Mouse (Mus musculus) cerebellum, postnatal 4 days (tissue): ENCODE results near the gene Grin2b.
"Not testable (repeated sequence)": the region's sequence is repeated elsewhere in the genome, so short reads cannot be mapped to it uniquely, and the experiment has no call there.

Source experiments
- DNase-seq, 2 experiments: peaks; one replicate each; pipeline ENCODE4 v3.0.0; 2022; ENCODE audit warnings: low spot score in 2 of 2, mixed read lengths in 1 of 2

The Grin2b gene

DNA sequence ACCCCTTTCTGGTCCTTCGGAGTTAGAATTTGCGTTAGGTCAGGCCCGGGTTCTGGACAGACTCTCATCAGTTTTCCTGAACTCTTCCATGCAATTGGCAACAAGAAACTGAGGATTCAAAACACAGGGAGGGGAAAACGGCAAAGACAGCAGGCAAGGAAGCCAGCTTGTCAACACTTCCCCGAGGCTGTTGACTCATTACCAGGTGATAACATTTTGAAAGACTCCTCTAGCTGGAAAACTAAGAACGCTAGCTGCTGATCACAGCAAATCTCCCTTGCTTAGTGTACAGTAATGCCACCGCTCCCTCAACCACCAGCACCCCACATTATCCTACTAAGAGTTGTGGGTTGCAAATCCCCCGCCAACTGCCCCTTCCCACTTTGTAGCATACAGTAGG is 266.2 kb downstream of the Grin2b start:
- DNase-seq = no peak

DNA sequence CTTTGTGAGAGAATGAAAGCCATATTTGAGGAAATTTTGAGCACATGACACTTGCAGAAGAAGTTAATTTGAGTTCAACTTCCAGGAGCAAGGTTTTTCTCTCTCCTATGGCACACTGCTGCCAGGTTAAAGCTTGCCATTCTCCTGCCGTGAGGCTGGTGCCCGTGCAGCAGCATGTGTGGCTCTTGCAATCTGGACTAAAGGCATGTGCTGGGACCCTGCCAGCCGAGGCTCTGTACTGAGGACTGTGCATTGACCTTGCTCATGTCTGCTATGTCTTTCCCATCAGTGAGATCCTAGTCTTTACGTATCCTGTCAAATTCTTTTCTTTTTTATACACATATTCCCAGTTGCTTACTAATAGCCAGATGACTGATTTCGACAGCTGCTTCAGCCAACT is 268.9 kb downstream of the Grin2b start:
- DNase-seq = peak in 1 of 2 experiments; percentile 21

DNA sequence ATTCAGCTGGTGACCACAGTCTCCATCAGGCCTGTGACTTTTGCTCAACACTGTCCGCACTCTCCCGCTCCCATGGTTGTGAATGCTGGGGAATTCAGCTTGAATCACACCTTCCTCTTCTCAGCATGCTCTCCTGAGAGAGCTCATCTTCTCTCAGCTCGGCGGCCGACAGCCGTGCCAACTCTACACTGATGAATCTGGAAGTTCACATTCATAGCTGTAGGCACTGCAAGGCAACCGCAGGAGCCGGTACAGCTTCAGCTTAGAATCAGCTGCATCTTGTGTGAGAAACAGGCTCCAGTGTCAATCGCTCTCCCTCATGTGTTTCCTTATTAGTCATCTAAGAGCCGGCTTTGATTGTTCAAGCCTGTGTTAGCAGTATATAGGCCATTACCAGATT is 272.9 kb downstream of the Grin2b start:
- no peak for DNase-seq

DNA sequence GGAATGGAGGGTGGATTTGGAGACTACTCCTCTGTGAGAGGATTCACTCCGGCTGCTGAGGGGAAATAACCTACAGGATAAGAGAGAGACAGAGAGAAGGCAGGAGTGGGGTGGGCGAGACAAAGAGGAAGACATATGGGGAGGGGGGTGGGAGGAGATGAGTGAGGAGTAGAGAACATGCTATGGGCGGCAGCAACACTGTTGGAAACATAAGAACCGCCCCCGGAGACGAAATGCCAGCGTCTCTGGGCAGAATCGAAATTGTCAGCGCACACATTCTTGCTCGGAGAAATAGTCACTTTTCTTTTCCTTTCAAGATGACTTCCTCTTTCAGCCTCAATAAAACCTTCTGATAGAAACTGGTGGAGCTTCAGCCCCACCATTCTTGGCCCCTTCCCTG is 274.1 kb downstream of the Grin2b start:
- no peak for DNase-seq

DNA sequence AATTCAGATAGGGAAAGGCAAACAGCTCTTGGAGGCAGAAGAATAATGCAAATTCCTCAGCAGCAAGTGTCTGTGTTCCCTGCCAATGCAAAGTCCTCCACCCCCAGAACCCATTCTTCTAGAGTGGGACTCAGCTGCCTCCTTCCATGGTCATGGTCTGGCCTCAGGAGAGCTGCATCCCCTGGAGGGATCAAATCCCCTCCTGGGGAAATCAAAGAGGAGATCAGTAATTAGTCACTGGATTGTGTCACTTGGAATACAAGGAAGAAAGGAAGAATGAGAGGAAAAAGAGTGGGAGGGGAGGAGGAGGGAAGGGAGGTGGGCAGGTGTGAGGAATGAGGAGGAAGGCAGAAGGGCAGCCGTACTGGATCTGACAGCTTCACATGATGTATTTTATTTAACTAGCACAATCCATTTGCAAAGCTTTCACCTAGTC is 278.5 kb downstream of the Grin2b start:
- DNase-seq = no peak

DNA sequence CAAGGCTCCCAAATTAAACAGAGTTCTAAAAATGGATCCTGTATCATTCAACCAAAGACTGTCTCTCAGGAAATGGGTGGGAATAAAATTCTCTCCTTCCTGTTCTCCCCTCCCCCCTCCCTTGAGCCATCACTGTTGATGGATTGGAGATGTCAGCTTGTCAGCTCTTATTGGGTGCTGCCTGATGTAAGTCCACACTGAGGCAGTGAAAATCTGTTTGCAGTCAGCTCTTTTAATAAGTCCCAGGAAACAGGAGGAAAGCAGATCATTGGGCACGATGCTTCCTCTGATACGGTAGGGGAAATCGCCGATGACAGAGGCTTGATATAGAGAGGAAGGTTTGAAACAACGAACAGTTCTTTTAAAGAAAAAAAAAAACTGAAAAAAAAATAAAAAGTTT is 290.7 kb downstream of the Grin2b start:
- no peak for DNase-seq

DNA sequence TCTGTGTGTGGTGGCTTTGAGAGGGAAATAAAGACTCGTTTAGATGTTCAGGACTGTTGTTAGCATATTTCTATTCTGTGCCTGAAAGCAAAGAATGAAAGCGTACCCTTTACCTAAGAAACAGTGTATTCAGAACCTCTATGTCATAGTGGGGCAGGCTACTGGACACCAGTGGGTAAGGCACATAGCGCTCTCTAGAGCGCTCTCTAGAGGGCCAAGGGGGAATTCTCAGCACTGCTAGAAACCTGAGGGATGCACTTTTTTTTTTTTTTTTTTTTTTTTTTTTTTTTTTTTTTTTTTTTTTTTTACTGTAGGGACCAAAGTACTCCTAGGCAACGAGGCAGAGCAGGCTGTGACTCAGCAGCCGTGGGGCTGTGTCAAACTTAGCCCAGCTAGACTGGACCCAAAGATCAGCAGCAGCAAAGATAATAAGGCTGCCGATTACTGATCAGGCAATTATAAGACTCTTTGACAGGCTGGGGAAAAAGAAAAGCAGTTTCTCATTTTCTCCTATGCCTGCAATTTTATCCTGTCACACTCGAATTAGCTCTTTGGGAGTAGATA is 297.1 kb downstream of the Grin2b start:
- no peak for DNase-seq

DNA sequence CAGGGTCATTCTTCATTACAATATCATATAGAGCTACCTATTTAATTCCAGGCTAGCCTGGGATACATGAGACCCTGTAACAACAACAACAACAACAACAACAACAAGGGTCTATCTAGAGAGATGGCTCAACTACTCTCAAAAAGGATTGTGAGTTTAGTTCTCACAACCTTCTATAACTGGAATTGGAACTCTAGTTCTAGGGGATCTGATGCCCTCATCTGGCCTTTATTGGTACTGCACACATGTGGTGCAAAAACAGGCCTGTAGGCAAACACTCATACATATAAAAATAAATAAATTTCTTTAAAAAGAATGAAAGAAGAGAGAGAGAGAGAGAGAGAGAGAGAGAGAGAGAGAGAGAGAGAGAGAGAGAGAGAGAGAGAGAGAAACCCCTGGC is 298.7 kb downstream of the Grin2b start:
- no peak for DNase-seq

DNA sequence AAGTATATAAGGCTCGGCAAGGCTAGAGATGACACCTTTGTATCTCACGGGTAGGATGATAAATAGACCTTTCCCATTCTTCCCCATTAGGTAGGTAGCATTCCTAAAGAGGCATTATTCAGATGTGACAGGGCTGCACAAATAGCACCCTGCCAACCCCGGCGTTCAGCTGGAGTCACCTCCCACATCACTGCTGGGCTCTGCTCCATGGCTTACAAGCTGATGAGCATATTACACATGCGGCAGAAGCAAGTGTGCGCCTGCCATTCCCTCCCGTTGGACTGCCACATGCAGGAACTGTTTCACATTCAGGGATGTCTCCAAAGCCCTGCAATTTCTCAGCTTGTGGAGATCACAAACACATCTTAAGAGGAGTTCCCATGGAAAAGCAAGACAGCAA is 307.5 kb downstream of the Grin2b start:
- DNase-seq = no peak

DNA sequence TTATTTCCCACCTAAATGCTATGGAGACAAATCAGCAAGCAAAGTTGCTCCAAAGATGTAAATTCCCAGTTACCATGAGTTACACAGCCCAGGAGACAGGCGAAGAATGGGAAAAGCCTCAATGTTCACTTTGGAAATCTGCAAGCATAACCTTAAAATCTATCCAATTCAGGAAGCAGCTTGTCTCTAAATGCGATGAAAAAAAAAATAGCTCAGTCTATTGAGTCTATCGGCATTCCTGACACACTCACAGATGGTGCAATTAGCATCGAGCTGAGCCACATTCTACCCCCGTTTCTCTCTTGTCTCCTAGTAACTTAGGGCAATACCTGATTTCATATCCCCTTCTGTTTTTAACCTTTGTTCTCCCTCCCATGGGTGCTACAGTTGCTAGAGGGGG is 309.3 kb downstream of the Grin2b start:
- DNase-seq = no peak

DNA sequence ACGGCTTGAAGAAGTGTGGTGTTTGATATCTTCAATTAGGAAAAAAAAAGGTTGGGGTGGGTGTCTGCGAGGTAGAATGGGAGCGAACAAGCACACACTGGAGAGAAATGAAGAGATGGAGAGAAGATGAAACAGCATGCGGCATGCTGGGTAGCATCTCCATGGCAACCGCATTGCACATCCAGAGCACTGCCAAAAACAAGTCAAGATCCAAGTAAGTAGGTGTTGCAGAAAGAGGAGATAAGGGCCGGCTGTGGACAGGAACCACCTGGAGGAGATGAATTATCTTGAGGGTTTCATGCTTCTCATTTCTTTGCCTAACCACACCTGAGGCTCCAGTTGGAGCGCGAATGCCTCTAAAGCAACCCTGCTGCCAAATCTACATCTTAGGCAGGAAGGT is 313.8 kb downstream of the Grin2b start:
- DNase-seq = peak in 1 of 2 experiments; percentile 17

DNA sequence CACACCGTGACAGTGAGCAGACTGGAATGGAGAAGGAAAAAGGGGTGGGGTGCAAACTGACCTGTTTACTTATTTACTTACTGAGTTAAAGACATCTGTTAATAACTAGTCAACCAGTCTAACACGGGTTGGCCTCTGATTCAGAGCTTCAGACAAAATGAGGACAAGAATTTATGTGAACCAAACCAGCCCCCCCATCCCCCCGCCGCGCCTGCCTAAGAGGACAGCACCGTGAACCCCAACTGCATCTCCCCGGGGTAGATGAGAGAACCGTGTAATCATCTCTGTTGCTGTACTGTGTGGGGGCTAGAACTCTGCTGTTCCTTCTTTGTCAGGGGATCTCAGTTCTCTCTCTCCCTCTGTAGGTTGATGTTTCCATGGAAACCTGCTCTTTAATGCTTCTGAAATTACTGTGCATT is 319.1 kb downstream of the Grin2b start:
- no peak for DNase-seq

DNA sequence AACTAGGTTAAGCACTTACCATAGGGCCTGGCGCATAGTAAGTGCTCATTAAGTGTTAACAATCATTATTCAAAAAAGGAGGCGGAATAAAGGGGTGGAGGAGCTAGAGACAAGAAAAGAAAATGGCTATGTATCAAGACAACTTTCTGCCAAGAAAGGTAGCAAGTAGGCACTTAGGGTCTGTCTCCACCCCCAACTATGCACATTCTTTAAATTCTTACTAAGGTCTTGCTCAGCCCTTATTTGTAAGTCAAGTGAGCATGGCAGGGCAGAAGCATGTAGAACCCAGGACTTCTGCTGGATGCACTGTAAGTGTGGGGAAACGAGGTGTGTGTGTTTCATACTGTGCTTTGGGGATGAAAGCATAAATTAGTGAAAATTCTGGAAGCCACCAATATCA is 329.6 kb downstream of the Grin2b start:
- DNase-seq = no peak

DNA sequence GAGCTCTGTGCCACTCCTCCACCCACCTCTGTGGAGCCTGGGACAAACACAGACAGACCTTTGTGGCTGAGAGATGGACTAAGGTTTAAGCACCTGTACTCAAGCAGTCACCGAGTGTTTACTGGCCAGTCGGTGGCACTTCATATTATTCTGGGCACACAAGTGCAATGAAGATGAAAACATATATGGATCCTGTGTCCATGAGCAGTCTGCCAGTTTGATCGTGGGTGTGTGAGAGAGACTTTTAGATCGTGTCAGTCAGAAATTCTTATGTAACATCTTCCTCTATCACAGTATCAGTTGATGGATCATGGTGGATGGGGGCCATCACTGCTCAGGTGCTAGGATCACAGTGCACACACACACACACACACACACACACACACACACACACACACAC is 337.0 kb downstream of the Grin2b start:
- DNase-seq = no peak

DNA sequence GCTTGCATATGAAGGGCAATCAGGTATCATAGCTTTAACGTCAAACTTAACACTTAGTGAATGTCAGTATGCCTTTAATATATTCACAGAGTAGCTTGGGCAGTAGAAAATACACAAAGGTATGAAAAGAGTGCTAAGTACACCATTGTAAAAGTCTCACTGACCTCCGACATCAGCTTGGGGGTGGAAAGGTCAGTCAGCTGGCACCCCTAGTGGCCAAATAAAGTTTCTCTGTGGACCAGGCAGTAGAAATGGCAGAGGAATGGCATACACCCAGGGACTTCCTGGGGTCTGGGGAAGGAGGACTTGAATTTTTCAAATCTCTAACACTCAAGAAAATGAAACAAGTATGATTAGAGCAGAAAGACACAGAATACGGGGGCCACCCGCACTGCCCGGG is 339.8 kb downstream of the Grin2b start:
- no peak for DNase-seq

DNA sequence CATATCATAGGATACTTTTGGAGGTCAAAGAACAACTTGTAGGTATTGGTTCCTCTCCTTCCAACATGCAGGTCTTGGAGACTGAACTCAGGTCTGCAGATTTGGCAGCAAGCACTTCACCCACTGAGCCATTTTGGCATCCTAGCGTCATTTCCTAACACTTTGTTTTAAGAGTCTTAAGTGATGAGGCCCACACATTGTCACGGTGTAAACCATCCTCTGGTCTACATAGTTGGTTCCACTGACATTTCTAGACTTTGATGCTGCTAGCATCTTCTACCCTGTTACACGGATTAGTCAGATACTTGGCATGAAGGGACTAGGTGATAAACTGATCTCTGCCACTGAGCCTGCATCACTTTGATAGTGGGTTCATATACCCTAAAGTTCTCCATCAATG is 341.3 kb downstream of the Grin2b start:
- no peak for DNase-seq

DNA sequence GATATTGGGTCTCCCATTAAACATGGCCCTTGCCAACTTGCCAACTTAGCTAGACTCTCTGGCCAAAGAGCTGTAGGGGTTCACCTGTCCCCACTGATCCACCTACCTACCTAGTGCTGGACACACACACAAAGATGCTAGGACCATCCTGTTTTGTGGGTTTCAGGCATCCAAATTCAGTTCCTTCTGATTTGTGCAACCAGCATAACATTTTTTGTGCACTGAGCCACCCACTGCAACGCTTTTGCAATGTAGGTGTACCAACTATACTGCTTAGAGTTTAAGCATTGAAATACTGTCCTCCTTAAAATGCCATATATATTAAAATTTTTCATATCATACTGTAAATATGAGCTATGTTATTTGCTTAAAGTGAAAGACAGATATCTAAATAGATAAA is 342.3 kb downstream of the Grin2b start:
- DNase-seq = no peak

DNA sequence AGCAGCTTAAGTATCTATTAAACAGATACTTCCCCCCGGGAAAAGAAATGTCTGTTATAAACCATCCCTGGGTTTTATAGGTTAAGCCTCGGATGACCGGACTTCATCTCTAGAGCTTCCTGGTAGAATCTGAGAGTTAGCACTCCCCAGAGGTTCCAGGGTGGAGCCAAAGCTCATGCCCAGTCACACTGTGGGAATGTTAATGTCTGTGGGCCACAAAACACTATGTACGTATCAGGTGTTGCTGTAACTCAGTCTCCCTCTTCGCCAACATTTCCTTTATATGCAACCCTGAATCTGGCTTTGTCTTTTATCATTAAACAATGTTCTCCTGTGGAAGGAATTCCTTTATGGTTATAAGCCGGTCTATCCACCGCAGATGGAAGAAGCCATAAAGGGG is 343.9 kb downstream of the Grin2b start:
- DNase-seq = no peak

DNA sequence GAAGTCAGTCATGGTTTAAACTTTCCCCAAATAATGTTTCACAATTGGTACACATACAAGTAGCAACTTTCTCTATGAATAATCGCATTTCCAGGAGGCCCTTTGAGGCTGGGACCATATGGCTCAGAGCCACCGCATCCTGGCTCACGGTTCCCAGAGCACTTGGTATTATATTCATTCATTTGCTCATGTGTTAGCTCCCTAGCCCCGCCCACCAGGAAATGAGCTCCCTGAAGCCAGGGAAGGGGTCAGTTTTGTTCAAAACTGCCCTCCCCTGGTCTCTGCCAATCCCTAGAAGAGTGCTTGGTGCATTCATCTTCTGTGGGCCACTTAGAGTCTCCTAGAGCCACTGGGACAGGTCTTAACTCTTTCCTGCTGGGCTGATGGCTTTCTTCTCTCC is 344.3 kb downstream of the Grin2b start:
- no peak for DNase-seq

DNA sequence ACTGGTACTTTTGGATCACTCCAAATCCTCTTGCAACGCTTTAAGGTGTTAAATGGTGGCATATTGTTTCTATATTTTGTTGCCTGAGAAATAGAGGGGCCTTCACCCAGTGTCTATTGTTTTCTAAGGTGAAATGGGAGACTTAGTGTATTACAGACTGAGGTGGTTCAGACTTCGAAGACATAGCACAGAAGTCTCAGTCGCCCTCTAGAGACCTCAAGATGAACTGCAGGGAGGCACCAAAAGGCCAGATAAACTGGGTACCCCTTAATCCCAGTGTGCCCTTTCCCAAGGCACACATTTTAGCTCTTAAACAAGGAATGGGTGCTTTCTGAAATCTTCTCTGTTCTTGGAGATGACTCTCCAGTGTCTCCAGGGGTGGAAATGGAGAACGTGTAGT is 345.4 kb downstream of the Grin2b start:
- peak; percentile 30 to 46 for DNase-seq

DNA sequence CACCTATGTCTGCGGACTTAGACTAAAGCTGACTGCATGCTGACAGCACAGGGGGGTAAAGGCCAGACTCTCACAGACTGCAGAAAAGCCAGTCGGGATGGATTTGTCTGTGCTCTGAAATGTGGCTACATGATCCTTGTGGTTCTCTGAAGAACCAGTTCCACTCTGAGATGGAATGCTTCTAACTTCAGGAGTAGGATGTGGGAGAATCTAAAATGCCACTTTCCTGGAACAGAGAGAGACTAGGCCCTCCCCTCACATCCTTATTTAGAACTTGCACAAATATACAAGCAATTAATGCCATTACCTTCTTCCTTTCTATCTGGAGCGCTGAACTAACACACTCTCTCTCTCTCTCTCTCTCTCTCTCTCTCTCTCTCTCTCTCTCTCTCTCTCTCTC is 346.0 kb downstream of the Grin2b start:
- no peak for DNase-seq

DNA sequence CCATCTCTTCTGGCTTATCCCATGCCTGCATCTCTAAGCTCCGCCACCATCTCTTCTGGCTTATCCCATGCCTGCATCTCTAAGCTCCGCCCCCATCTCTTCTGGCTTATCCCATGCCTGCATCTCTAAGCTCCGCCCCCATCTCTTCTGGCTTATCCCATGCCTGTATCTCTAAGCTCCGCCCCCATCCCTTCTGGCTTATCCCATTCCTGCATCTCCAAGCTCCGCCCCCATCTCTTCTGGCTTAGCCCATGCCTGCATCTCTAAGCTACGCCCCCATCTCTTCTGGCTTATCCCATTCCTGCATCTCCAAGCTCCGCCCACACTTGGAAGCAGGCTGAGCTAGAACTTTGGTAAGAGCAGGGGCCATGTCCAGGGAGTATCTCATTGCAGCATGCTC is 346.5 kb downstream of the Grin2b start:
- DNase-seq = not testable (repeated sequence)

DNA sequence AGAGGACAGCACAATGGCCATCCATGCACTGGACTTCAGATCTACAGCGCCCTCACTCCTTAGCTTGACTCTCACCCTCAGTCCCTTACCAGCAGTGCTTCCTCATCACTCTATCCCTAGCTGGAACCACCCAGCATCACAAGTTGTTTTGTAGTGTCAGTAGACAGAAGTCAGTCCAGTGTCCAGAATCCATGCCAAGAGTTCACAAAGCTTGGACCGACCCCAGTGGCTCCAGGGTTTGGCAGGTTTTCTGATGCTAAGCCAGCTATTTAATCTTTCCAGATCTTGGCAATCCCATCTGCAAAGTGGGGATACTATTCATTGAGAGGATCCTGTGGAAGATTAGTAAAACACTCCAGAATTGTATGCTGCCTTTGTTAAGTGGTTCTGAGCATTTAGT is 355.9 kb downstream of the Grin2b start:
- DNase-seq = peak in 1 of 2 experiments; percentile 10

DNA sequence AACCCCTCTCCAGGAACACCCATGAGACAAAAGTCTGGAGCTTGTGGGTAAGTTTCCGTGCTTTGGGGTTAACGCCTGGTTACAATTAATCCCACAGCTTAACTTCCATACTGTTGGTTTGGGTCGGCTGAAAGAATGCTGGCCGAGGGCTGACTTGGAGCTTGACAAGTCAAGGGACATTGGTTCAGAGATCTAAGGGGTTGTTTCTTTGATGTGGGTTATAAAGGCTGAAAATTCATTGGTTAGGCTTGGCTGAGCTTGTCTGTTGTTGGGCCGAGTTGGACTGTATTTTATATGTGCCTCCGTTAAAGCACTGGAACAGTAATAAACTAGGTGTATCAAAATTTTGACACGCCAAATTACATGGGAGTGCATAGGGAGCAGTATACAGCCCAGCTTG is 359.6 kb downstream of the Grin2b start:
- no peak for DNase-seq

DNA sequence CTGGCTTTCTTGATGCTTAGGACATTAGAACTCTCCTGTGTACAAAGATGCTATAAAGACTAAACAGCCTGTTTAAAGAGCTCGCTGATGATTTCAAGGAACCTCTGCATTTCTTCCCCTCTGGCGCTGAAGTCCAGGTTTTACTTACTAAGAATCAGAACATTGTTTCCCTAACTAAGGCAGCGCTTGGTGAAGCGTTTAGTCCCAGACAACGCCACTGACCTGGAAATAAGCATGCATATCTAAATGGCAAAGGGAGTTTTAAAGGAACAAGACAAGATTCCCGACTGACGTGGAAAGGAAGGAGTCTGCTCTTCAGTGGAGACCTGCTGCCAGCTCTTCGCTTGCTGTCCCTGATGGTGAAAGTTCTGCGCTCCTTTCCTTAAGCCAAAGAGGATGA is 367.9 kb downstream of the Grin2b start:
- no peak for DNase-seq
